Mouse (Mus musculus) right cerebral cortex, postnatal 25 days (tissue): ENCODE results near the gene Rassf9.

ENCODE experiments used
- DNase-seq: peaks from one replicate; pipeline ENCODE4 v3.0.0; 2022

Gene Rassf9

GRCm38 (mm10) chr10:102511807-102512461 is at the start of gene Rassf9:
Gene Rassf9, plus strand, starts transcription at chr10:102512222.
- DNase-seq, result no peak

GRCm38 (mm10) chr10:102469412-102469811 is 42.6 kb upstream of the Rassf9 start:
- DNase-seq, result no peak

DNA sequence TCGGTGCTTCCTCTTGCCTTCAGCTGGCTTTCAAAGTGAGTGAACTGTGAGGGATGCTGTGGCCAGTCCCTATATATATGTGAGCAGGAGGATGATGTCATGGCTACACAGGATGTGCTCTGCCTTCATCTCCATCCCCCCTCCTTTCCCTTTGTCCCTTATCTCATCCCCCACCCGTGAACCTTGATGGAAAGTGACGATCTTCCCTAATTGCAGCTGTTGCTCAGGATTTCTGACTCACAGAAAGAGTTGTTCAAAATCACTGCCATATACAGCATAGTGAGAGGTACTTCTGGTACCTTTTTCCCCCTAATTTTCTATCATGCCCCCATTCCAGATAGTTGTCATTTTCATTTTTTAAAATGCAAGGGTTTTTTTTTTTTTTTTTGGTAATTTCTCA is 21.6 kb upstream of the Rassf9 start, which contains the start of gene Nts:
TSS of gene Nts (minus strand) at position 101 of the 400 bp plus-strand sequence.
- no peak for DNase-seq

- DNase-seq, result peak; percentile 29
These were observed 20.2 kb upstream of the Rassf9 start for GRCm38 (mm10) chr10:102491792-102492191.

- DNase-seq, result no peak
These were observed 13.3 kb upstream of the Rassf9 start for GRCm38 (mm10) chr10:102498754-102499153.

DNA sequence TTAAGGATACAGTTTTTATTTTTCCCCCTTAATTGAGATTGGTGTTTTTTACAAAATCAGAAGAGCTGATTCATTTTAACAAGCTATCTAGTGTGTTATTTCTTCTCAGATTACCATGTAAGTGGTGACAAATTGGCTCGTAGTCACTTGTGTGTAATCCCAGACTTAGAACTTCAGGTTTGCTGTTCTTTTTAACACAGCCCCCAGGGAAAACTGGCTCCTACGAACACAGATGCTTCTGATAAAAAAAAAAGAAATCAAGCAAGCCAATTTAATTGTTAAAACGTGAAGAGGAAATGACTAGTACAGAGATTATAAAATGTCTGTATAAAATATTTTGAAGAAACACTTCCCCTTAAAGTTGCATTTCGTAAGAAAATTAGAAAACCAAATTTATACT is 4.6 kb upstream of the Rassf9 start:
- DNase-seq, result no peak

GRCm38 (mm10) chr10:102511461-102511806 is 588 bp upstream of the Rassf9 start:
- DNase-seq, result no peak

- no peak for DNase-seq
These were observed 2.1 kb downstream of the Rassf9 start for GRCm38 (mm10) chr10:102514159-102514558.

- DNase-seq, result no peak
These were observed 15.9 kb downstream of the Rassf9 start for GRCm38 (mm10) chr10:102527901-102528300.

GRCm38 (mm10) chr10:102553941-102554340 is 41.9 kb downstream of the Rassf9 start:
- DNase-seq, result no peak

DNA sequence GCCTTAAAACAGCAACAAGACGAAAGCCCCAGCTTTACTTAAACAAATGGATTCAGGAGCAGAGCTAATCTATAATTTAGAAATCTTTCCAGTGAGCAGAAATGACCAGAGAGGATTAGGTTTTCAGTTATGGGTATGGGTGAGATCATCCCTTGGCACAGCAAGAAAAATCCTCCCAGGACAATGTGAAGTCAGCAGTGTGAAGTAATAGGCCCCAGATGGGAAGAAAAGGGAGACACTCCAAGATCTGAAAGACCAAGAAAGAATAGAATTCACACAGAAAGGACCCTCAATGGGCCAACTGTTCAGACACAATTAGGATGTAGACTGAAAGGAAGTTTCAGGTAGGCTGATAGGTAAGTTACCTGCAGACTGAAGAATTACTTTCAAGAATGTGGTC is 50.5 kb downstream of the Rassf9 start:
- no peak for DNase-seq

DNA sequence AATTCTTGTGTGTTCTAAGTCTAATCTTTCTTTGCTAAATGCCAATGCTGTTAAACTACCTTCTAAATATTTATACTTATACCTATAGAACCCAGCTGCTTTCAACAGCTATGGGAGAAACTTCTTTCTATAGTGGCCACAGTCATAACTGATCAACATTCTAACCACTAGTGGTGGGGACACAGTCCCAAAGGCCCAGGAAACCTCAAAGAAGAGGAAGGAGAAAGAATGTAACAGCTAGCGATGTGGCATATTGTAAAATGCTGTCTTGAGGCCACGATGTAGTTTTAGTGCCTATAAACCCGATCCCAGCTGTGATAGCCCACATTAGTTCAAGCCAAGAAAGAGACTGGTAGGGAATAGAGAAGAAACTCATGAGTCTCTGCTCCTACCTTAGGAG is 65.9 kb downstream of the Rassf9 start:
- no peak for DNase-seq

GRCm38 (mm10) chr10:102594306-102594705 is 82.3 kb downstream of the Rassf9 start:
- peak; percentile 7 for DNase-seq
